ENCODE assay signal across 9 mouse cellular contexts in the genomic region with DNA sequence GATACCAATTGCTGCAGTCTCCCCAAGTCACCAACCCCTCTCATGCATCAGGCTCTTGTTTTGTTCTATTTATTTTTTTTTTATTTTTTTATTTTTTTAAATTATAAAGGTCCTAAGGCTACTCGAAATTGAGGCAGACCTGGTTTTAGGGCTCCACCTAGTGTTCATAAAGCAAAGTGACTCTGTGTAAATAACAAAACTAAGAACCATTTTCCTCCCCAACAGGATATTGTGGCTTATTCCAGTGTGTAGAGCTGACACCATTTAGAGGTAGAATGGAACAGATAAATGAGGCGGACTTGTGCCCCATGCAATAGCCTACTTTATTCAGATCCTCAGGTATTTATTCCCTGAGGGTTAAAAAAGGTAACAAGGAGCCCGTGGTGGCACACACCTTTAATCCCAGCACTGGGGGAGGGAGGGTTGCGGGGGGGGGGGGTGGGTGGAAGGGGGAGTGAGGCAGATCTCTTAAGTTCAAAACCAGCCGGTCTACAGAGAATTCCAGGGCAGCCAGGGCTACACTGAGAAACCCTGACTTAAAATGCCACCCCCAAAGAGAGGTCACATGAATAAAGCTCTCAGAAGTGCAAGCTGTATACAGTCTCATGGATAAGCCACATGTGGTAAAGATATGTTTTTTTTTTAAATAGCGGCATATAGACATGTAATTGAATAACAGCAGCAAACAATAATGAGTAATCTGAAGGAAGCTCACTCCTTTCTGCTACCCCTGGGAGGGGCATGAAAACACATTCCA. TPM values are rescaled to one million over a fixed set of nuclear protein-coding genes. Genes with fewer than 3 reads are reported as not detected.
DNase-seq lines count a peak whose midpoint lies in the region; ATAC-seq lines count a peak whose summit lies in the region.
"Had no signal": no experiment of that assay in that cellular context is flagged by ENCODE, and none has a peak within 500 bp of the region (broad histone marks: within the 10 kb centered on the region; RNA-seq: fewer than 3 reads in every experiment).

No protein-coding gene starts in this region.

- WGBS in hindbrain, embryonic 11.5 days, result 50% methylated on average over 6 of the region's 6 CpGs
- WGBS in hindbrain, embryonic 10.5 days, result 48% methylated on average over 6 of the region's 6 CpGs
- WGBS in lung, embryonic 16.5 days, result 39% methylated on average over 6 of the region's 6 CpGs

- H3K4me3 ChIP-seq in hindbrain, embryonic 11.5 days (ENCODE audit: low read depth, low read length), result no peak overlapping the region
- H3K4me3 ChIP-seq in hindbrain, embryonic 10.5 days, result no peak overlapping the region
- H3K4me3 ChIP-seq in lung, embryonic 16.5 days (ENCODE audit: low read length), result no peak overlapping the region
- H3K4me3 ChIP-seq: neural tube, embryonic 12.5 days had no signal

- no peak overlapping the region for H3K4me2 ChIP-seq in hindbrain, embryonic 11.5 days (replicated peaks; ENCODE audit: low read depth, low read length)
- H3K4me2 ChIP-seq in lung, embryonic 16.5 days (ENCODE audit: low read depth, low read length), result no peak overlapping the region
- H3K4me2 ChIP-seq: neural tube, embryonic 12.5 days had no signal

- H3K4me1 ChIP-seq in hindbrain, embryonic 11.5 days (replicated peaks; ENCODE audit: control insufficient read depth, insufficient read depth, low read length), result no peaks in the 10 kb centered on the region
- 0 out of 2 replicates have a peak, but pooled peaks cover 5% of the 10 kb centered on the region for H3K4me1 ChIP-seq in hindbrain, embryonic 10.5 days (replicated peaks)
- no peaks in the 10 kb centered on the region for H3K4me1 ChIP-seq in lung, embryonic 16.5 days (replicated peaks; ENCODE audit: control insufficient read depth, insufficient read depth, low read length)
- H3K4me1 ChIP-seq: neural tube, embryonic 12.5 days had no signal

- H3K9me3 ChIP-seq in hindbrain, embryonic 11.5 days (ENCODE audit: control insufficient read depth, low read length), result no peaks in the 10 kb centered on the region
- no peaks in the 10 kb centered on the region for H3K9me3 ChIP-seq in hindbrain, embryonic 10.5 days
- H3K9me3 ChIP-seq in lung, embryonic 16.5 days (ENCODE audit: control insufficient read depth, low read length), result no peaks in the 10 kb centered on the region
- H3K9me3 ChIP-seq: neural tube, embryonic 12.5 days had no signal

- H3K27ac ChIP-seq in hindbrain, embryonic 11.5 days (ENCODE audit: low read depth, low read length), result no peak overlapping the region
- no peak overlapping the region for H3K27ac ChIP-seq in hindbrain, embryonic 10.5 days
- H3K27ac ChIP-seq in lung, embryonic 16.5 days (ENCODE audit: low read length), result no peak overlapping the region
- H3K27ac ChIP-seq: neural tube, embryonic 12.5 days had no signal

- ATAC-seq in hindbrain, embryonic 11.5 days (ENCODE audit: low FRiP score), result no peak
- peak; percentile 88 for ATAC-seq in CD4-positive, CD25-positive, alpha-beta regulatory T cell, adult 4 months
- peak; percentile 74 for ATAC-seq in common myeloid progenitor, adult 5-6 weeks (replicated peaks; ENCODE audit: low read depth, poor library complexity, severe bottlenecking)
- ATAC-seq in lung, embryonic 16.5 days (ENCODE audit: low read depth), result peak; percentile 26; the same call in 1 of the 2 replicates

- H3K9ac ChIP-seq in hindbrain, embryonic 11.5 days (ENCODE audit: low read depth, low read length), result no peak overlapping the region
- H3K9ac ChIP-seq in lung, embryonic 16.5 days (ENCODE audit: low read length), result no peak overlapping the region
- H3K9ac ChIP-seq: neural tube, embryonic 12.5 days had no signal

- DNase-seq in hindbrain, embryonic 11.5 days (ENCODE audit: low spot score), result peak; percentile 32
- no peak for DNase-seq in hindbrain, embryonic 10.5 days (ENCODE audit: low spot score)
- DNase-seq in right cerebral cortex, postnatal 14 days, result no peak
- no peak for DNase-seq in ovary, adult 18-20 months (ENCODE audit: low spot score)
- DNase-seq in ovary, postnatal 14 days (ENCODE audit: low spot score), result no peak

- H3K27me3 ChIP-seq in hindbrain, embryonic 11.5 days (ENCODE audit: control insufficient read depth, insufficient read depth, low read length), result no peaks in the 10 kb centered on the region; the same call in 1 of the 2 replicates
- peaks cover 7% of the 10 kb centered on the region; the same call in 1 of the 2 replicates for H3K27me3 ChIP-seq in hindbrain, embryonic 10.5 days (ENCODE audit: insufficient read depth, poor library complexity, severe bottlenecking)
- H3K27me3 ChIP-seq in lung, embryonic 16.5 days (ENCODE audit: control insufficient read depth, insufficient read depth, low read depth, low read length), result no peaks in the 10 kb centered on the region
- H3K27me3 ChIP-seq: neural tube, embryonic 12.5 days had no signal

- no peaks in the 10 kb centered on the region for H3K36me3 ChIP-seq in hindbrain, embryonic 11.5 days (ENCODE audit: control insufficient read depth, insufficient read depth, low read length)
- H3K36me3 ChIP-seq in hindbrain, embryonic 10.5 days, result no peaks in the 10 kb centered on the region
- H3K36me3 ChIP-seq in lung, embryonic 16.5 days (ENCODE audit: control insufficient read depth, insufficient read depth, low read length), result no peaks in the 10 kb centered on the region
- H3K36me3 ChIP-seq: neural tube, embryonic 12.5 days had no signal

RNA-seq across cellular contexts. Expression of a gene that starts 17.1 kb away (rescaled TPM):
- polyA plus RNA-seq in hindbrain, embryonic 11.5 days (2014; fragmentation: Nextera tagmentation; extraction: Ambion mirVana), result 48.2 and 51.0 TPM in 2 replicates
- 78.6 and 81.2 TPM in 2 replicates for polyA plus RNA-seq in hindbrain, embryonic 10.5 days (2016; fragmentation: Nextera tagmentation; extraction: Ambion mirVana)
- 10 to 100 TPM; 32.5 to 62.9 TPM for polyA plus RNA-seq in CD4-positive, CD25-positive, alpha-beta regulatory T cell, adult 4 months (2017; shearing (Covaris generic))
- total RNA-seq in common myeloid progenitor, adult 5-6 weeks (2017), result 41.3 and 50.4 TPM in 2 replicates
- 47.0 and 51.2 TPM in 2 replicates for polyA plus RNA-seq in lung, embryonic 16.5 days (2015; fragmentation: Nextera tagmentation; extraction: Ambion mirVana)

RNA-seq across cellular contexts. Expression of a gene that starts 17.1 kb away (rescaled TPM):
- 26.0 and 30.3 TPM in 2 replicates for polyA plus RNA-seq in hindbrain, embryonic 11.5 days (2014; fragmentation: Nextera tagmentation; extraction: Ambion mirVana)
- 25.7 and 33.7 TPM in 2 replicates for polyA plus RNA-seq in hindbrain, embryonic 10.5 days (2016; fragmentation: Nextera tagmentation; extraction: Ambion mirVana)
- 1 to 10 TPM; 4.3 to 6.3 TPM for polyA plus RNA-seq in CD4-positive, CD25-positive, alpha-beta regulatory T cell, adult 4 months (2017; shearing (Covaris generic))
- 7.9 and 10.3 TPM in 2 replicates for total RNA-seq in common myeloid progenitor, adult 5-6 weeks (2017)
- polyA plus RNA-seq in lung, embryonic 16.5 days (2015; fragmentation: Nextera tagmentation; extraction: Ambion mirVana), result 15.0 and 17.5 TPM in 2 replicates
